Mouse (Mus musculus): ENCODE measurements around the gene Tbxas1. TPM values are rescaled to one million over a fixed set of nuclear protein-coding genes. Genes with fewer than 3 reads are reported as not detected.

The Tbxas1 gene
- polyA plus RNA-seq, 1 experiment from 2014 or later = 3.4 TPM

DNA sequence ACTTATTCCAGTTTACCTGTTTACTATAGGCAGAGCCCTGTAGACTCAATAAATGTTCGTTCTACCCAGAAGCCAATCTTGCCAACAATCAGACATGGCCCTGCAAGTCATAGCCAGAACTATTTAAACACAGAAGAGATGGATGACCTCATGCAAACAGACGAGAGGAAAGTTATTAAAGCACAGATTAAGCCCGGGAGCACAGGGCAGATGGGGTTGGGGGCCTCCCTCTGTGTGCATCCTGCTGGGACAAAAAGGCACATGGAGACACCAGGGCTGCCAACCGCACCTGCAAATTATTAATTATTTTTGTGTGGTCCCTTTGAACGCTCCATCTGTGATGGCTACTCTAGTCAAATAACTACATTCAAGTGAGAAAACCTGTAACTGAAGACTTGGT, 29.3 kb upstream of the Tbxas1 start:
- Histone ChIP-seq H3K4me3 (ENCODE audit: low read depth, low read length) (no peak overlapping the region), H3K4me2 (no peak overlapping the region), H3K27me3 (ENCODE audit: insufficient read depth, low read length) (no peaks in the 10 kb centered on the region), H3K9me3 (ENCODE audit: low read depth, low read length) (no peaks in the 10 kb centered on the region), H3K36me3 (ENCODE audit: insufficient read depth) (no peaks in the 10 kb centered on the region), H3K9ac (no peak overlapping the region), H3K27ac (ENCODE audit: low read depth) (0 out of 2 replicates have a peak overlapping the region, but pooled peaks have one; percentile 4), H3K4me1 (ENCODE audit: insufficient read depth) (peaks cover 22% of the 10 kb centered on the region)
- no peak for ATAC-seq (ENCODE audit: insufficient read depth)
- TF ChIP-seq CTCF (IDR thresholded peaks at IDR 0.05; ENCODE audit: low read depth) = no peak
- DNase-seq = no peak
- WGBS = 57% methylated on average over 5 of the region's 5 CpGs

DNA sequence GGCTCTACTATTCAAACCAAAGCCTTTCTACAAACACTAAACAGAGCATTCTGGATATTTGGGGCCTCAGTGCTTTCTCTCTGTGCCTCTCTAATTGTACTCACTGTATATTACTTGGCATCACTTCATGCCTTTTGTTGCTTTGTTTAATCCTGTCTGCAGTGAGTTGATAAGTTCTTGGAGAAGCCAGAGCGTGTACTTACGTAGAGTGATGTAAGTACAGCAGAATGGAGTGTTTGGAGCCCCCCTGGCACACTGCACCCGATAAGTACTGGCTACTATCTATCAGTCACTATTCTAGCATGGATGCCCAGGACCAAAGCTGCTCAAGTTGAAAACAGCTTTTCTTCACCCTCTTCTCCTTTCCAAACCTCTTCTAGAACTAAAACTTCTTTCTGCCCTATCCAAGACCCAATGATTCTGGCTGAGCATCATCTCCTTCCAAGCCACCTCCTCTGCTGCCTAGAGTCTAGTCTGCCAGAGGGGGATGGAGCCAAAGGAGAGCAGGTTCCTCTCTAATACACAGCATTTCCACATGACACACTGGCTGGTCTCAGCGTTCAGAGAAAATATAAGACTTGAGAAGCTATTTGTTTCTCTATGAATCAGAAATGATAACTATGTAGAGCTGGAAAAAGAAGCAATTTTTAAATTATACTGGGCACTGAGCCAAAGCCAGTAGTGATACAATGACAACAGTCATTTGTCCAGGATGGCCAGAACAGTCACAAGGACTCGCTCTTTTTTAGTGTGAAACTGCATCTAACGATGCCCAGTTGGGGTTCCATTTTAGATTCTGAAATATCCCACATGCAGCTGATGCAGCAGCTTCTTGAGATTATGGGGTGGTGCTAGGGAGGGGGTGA, 28.6 kb upstream of the Tbxas1 start:
- ATAC-seq (ENCODE audit: insufficient read depth) = no peak
- no peaks in the 10 kb centered on the region for H3K36me3 ChIP-seq (ENCODE audit: insufficient read depth)
- no peaks in the 10 kb centered on the region for H3K27me3 ChIP-seq (ENCODE audit: insufficient read depth, low read length)
- no peak overlapping the region; the same call in 1 of the 2 replicates for H3K27ac ChIP-seq (ENCODE audit: low read depth)
- H3K4me2 ChIP-seq = no peak overlapping the region
- H3K9me3 ChIP-seq (ENCODE audit: low read depth, low read length) = no peaks in the 10 kb centered on the region
- no peak for TF ChIP-seq CTCF (IDR thresholded peaks at IDR 0.05; ENCODE audit: low read depth)
- H3K4me3 ChIP-seq (ENCODE audit: low read depth, low read length) = no peak overlapping the region
- H3K9ac ChIP-seq = no peak overlapping the region
- peak; percentile 64 for DNase-seq
- 46% methylated on average over 6 of the region's 6 CpGs for WGBS
- peaks cover 22% of the 10 kb centered on the region for H3K4me1 ChIP-seq (ENCODE audit: insufficient read depth)

DNA sequence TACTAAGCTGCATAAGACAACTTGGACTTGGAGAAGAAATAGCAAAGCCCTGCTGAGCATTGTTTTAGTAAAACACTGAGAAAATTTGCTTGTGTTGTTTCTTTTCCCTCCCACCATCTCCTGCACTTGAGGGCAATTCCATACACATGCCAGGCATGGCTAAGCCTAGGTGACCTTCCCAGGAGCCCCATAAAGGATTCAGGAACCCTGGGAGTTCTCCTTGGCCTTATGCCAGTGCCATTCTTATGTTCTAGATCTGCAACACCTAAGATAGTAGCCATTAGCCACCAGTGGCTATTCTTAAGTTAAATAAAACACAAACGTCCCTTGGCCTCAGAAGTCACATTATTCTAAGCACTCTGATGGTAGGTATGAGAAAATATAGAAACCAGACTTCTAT, 27.8 kb upstream of the Tbxas1 start:
- ATAC-seq (ENCODE audit: insufficient read depth) = no peak
- TF ChIP-seq CTCF (IDR thresholded peaks at IDR 0.05; ENCODE audit: low read depth) = no peak

DNA sequence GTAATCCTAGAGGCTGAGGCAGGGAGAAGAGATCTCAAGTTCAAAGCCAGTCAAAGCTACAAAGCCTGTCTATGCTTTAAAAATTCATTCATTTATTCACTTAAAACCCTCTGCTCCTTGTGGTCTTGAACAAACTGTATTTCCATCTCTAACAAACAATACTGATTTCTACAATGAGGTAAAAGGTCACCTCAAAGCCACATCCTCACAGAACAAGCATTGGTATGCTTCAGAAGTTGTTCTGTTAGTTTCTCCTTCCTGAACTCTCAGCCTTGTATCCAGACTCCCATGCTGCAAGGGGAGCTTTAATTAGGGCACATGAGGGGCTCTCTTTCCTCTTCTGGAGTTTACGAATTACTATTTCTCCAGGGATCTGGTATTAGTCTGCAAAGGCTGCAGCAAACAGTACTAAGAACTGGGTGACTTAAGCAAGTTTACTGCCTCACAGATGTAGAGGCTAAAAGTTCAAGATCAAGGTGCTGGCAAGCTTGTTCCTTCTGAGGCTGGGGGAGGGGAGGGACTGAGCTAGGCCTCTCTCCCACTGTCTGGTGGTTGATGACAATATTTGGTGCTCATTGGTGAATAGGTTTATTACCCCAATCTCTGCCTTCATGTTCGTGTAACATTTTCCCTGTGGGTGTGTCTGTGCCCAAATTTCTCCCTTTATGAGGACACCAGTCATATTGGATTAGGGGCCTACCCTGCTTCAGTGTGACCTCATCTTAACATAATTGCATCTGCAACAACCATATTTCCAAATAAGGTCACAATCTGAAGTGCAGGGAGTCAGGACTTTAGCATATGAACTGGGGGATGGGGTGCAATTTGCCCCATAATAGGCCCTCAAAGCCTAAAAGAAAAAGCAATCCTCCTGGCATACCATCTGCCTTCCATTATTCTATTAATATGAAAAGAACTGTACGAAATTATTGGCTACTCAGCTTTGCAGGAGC, 27.0 kb upstream of the Tbxas1 start:
- WGBS = 73% methylated on average over 3 of the region's 3 CpGs

More for the DNA sequence above, 27.8 kb upstream of the Tbxas1 start:
- Histone ChIP-seq H3K27me3 (ENCODE audit: insufficient read depth, low read length) (no peaks in the 10 kb centered on the region), H3K36me3 (ENCODE audit: insufficient read depth) (no peaks in the 10 kb centered on the region), H3K27ac (ENCODE audit: low read depth) (no peak overlapping the region), H3K4me1 (ENCODE audit: insufficient read depth) (peaks cover 22% of the 10 kb centered on the region), H3K9ac (no peak overlapping the region), H3K4me3 (ENCODE audit: low read depth, low read length) (no peak overlapping the region), H3K9me3 (ENCODE audit: low read depth, low read length) (no peaks in the 10 kb centered on the region), H3K4me2 (no peak overlapping the region)
- no peak for DNase-seq
- WGBS = 38% methylated on average over 1 of the region's 1 CpGs

DNA sequence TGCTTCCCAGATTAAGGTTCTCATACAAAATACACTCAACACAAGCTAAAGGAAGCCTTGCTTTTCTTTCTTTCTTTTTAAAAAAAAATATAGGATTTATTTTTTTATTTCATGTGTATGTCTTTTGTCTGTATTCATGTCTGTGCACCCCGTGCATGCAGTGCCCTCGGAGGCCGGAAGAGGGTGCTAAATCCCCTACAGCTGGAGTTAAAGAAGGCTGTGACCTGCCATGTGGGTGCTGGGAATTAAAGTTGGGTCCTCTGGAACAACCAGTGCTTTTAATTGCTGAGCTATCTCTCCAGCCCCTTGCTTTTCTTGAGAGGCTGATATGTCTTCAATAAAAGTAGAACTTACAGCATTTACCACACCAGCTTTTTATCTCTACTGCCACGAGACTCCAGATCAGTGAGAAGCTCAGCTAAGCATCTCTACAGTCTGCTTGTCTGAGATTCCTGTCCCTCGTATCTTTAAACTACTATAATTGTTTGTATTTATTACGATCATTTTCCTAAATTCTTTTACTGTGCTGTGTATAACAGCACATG, 24.4 kb upstream of the Tbxas1 start:
- DNase-seq = no peak
- peaks cover 19% of the 10 kb centered on the region for H3K4me1 ChIP-seq (ENCODE audit: insufficient read depth)
- no peak overlapping the region for H3K4me3 ChIP-seq (ENCODE audit: low read depth, low read length)
- 83% methylated on average over 6 of the region's 6 CpGs for WGBS
- H3K36me3 ChIP-seq (ENCODE audit: insufficient read depth) = no peaks in the 10 kb centered on the region
- H3K27me3 ChIP-seq (ENCODE audit: insufficient read depth, low read length) = no peaks in the 10 kb centered on the region
- no peaks in the 10 kb centered on the region for H3K9me3 ChIP-seq (ENCODE audit: low read depth, low read length)
- H3K4me2 ChIP-seq = no peak overlapping the region
- H3K9ac ChIP-seq = no peak overlapping the region
- no peak for ATAC-seq (ENCODE audit: insufficient read depth)
- no peak overlapping the region for H3K27ac ChIP-seq (ENCODE audit: low read depth)
- no peak for TF ChIP-seq CTCF (IDR thresholded peaks at IDR 0.05; ENCODE audit: low read depth)

More for the DNA sequence above, 27.0 kb upstream of the Tbxas1 start:
- Histone ChIP-seq H3K9ac (no peak overlapping the region), H3K4me3 (ENCODE audit: low read depth, low read length) (no peak overlapping the region), H3K27me3 (ENCODE audit: insufficient read depth, low read length) (no peaks in the 10 kb centered on the region), H3K4me2 (no peak overlapping the region), H3K27ac (ENCODE audit: low read depth) (no peak overlapping the region), H3K4me1 (ENCODE audit: insufficient read depth) (peaks cover 22% of the 10 kb centered on the region), H3K9me3 (ENCODE audit: low read depth, low read length) (no peaks in the 10 kb centered on the region), H3K36me3 (ENCODE audit: insufficient read depth) (no peaks in the 10 kb centered on the region)
- ATAC-seq (ENCODE audit: insufficient read depth) (no peak), DNase-seq (no peak)
- no peak for TF ChIP-seq CTCF (IDR thresholded peaks at IDR 0.05; ENCODE audit: low read depth)

DNA sequence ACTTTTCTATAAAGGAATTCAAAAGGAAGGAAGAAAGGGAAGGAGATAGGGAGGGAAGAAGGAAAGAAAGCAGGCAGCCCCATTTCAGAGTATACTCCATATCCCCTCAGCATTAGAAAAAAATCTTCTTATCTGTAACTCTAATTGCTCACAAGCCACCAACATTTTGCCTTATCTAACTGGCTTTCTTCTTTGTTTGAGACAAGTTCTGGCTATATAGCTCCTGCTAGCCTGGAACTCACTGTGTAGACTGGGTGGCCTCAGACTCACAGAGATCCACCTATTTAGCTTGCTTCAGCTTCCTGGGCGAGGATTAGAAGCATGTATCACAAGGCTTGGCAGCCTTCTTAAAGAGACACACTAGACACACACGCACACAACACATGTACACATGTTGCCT, 23.5 kb upstream of the Tbxas1 start:
- TF ChIP-seq CTCF (IDR thresholded peaks at IDR 0.05; ENCODE audit: low read depth) = no peak
- Histone ChIP-seq H3K36me3 (ENCODE audit: insufficient read depth) (no peaks in the 10 kb centered on the region), H3K27me3 (ENCODE audit: insufficient read depth, low read length) (no peaks in the 10 kb centered on the region), H3K9me3 (ENCODE audit: low read depth, low read length) (no peaks in the 10 kb centered on the region), H3K4me3 (ENCODE audit: low read depth, low read length) (no peak overlapping the region), H3K4me2 (no peak overlapping the region), H3K4me1 (ENCODE audit: insufficient read depth) (peaks cover 11% of the 10 kb centered on the region; the same call in 1 of the 2 replicates), H3K27ac (ENCODE audit: low read depth) (no peak overlapping the region), H3K9ac (no peak overlapping the region)
- no peak for DNase-seq
- 90% methylated on average over 2 of the region's 2 CpGs for WGBS
- no peak for ATAC-seq (ENCODE audit: insufficient read depth)

Data from lung, embryonic 14.5 days (tissue).